ENCODE assay signal across 25 mouse cellular contexts in the genomic region with DNA sequence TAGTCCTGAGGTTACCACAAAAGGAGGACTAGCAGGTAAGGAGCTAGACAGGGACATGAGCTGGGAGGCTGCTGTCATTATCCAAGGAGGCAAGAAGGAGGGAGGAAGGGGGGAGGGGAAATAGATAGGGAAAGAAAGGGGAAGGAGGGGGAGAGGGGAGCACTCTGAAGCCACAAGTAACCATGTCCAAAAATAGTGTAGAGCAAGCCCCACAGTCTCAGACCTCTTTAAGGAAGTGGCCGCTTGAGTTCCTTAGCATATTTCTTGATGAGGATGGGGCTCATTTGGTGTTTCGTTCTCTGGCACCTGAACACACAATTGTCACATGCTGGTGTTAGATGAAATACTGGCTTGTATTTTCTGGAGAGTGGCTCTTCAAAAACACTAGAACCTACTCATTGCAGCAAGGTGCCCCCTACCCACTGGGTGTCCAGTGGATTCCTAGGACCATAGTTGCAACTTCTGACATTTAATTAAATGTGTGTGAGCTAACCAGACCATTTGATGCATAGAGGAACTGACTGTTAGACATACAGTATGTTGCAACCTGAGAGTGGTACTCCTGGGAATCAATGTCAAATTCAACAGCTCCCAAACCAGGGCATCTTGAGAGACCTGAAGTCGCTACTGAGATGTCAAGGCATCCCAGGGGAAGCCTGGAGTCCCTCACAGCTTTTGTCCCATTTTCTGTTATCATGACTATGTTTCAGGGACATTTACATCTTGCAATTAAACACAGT. TPM values are rescaled to one million over a fixed set of nuclear protein-coding genes. Genes with fewer than 3 reads are reported as not detected.
"Had no signal": no experiment of that assay in that cellular context is flagged by ENCODE, and none has a peak within 500 bp of the region (broad histone marks: within the 10 kb centered on the region; RNA-seq: fewer than 3 reads in every experiment).

No protein-coding gene starts in this region.

- H3K4me1 ChIP-seq: intestine, embryonic 15.5 days; limb, embryonic 12.5 days; limb, embryonic 15.5 days; midbrain, embryonic 12.5 days; stomach, embryonic 15.5 days had no signal

- ATAC-seq: intestine, embryonic 15.5 days; midbrain, embryonic 16.5 days had no signal

- DNase-seq: kidney, adult 11 months; kidney, adult 9 months; kidney, postnatal 25 days; layer of hippocampus, postnatal 36 days; left cerebral cortex, postnatal 4 days; lung, adult 2 months; right cerebral cortex, postnatal 4 days; spleen, adult 18-20 months; thymus, postnatal 25 days had no signal

- H3K27ac ChIP-seq: intestine, embryonic 15.5 days; kidney, postnatal 0 days; limb, embryonic 12.5 days; limb, embryonic 15.5 days; macrophage; midbrain, embryonic 12.5 days; stomach, embryonic 15.5 days had no signal

- H3K4me3 ChIP-seq: intestine, embryonic 15.5 days; limb, embryonic 12.5 days; limb, embryonic 15.5 days; midbrain, embryonic 12.5 days; stomach, embryonic 15.5 days had no signal

- H3K9me3 ChIP-seq: intestine, embryonic 15.5 days; limb, embryonic 12.5 days; limb, embryonic 15.5 days; midbrain, embryonic 12.5 days; stomach, embryonic 15.5 days had no signal

- H3K9ac ChIP-seq: intestine, embryonic 15.5 days; limb, embryonic 12.5 days; limb, embryonic 15.5 days; midbrain, embryonic 12.5 days; stomach, embryonic 15.5 days had no signal

- H3K36me3 ChIP-seq: intestine, embryonic 15.5 days; limb, embryonic 12.5 days; limb, embryonic 15.5 days; midbrain, embryonic 12.5 days; stomach, embryonic 15.5 days had no signal

- H3K27me3 ChIP-seq: intestine, embryonic 15.5 days; limb, embryonic 15.5 days; midbrain, embryonic 12.5 days; stomach, embryonic 15.5 days had no signal

- H3K4me2 ChIP-seq: intestine, embryonic 15.5 days; limb, embryonic 12.5 days; limb, embryonic 15.5 days; liver, embryonic 11.5 days; midbrain, embryonic 12.5 days; stomach, embryonic 15.5 days had no signal

RNA-seq across cellular contexts. Expression of a gene that starts 28.4 kb away (rescaled TPM):
- total RNA-seq: layer of hippocampus, adult 8-10 months; layer of hippocampus, postnatal 10 days; layer of hippocampus, postnatal 36 days; left cerebral cortex, adult 8-10 months; left cerebral cortex, postnatal 14 days; left cerebral cortex, postnatal 4 days had no signal
- polyA plus RNA-seq: limb, embryonic 12.5 days; limb, embryonic 15.5 days; lung, adult 2 months; lung, embryonic 16.5 days; macrophage; midbrain, embryonic 12.5 days; midbrain, embryonic 16.5 days; neural tube, embryonic 11.5 days; neural tube, embryonic 14.5 days had no signal
